Mouse (Mus musculus) large intestine, adult 2 months (tissue): ENCODE results near the gene Pum1. TPM values are rescaled to one million over a fixed set of nuclear protein-coding genes. Genes with fewer than 3 reads are reported as not detected.
"Not testable (repeated sequence)": the region's sequence is repeated elsewhere in the genome, so short reads cannot be mapped to it uniquely, and the experiment has no call there.

Source experiments
- DNase-seq: peaks from one replicate; pipeline ENCODE4 v3.0.0-alpha.2; 2012; ENCODE audit warnings: low read depth, low spot score
- WGBS: fragments of 180-500 bp; shearing (Covaris S2); methylation state at CpG from one replicate; pipeline ENCODE4 v1.1.7; 2018; 5-methylcytosine and 5-hydroxymethylcytosine counted together
- polyA plus RNA-seq: library from polyadenylated mRNA; depleted of rRNA; stranded (reverse); fragments of >200 nt; gene quantifications from 2 replicates; pipeline ENCODE4 v1.2.3, GENCODE M21; 2012; rRNA removed

The Pum1 gene
- polyA plus RNA-seq = 25.0 and 47.6 TPM in 2 replicates

DNA sequence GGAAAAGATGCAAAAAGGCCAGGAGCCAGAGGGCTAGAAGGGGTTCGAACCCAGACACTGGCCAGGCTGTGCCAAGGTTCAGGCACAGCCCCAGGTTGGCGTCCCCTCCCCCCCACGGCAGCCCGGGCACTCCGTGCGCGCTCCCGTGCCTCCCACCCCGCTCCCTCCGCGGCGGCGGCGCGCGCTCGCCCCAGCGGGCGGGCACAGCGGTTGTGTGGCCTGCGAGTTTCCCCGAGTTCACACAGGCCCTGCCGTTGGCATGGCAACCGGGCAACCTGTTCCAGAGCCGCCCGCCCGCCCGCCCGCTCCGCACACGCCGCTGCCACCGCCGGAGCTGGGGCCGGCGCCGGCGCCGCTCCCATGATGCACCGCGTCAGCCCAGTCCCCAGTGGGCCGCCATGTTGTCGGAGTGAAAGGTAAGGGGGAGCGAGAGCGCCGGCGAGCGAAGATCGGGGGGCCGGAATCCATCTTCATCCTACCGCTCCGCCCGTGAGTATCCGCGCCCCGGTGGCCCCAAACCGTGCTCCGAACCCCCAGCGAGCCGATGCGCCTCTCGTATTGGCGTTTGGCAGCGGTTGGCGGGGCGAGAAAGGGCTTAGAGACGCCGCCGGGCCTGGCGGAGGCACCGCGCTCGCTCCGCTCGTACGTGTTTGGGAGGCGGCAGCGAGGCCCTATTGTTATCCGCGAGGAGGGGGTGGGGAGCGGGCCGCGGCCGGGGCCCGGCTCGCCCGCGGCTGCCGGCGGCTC is at the start of gene Pum1:
Gene Pum1, plus strand, starts transcription at position 343 of the 747 bp plus-strand sequence.
- under 1% methylated on average over 89 of the region's 90 CpGs for WGBS

GRCm38 (mm10) chr4:130629391-130629790 is 33.7 kb upstream of the Pum1 start:
- WGBS = 9% methylated on average over 4 of the region's 4 CpGs
- DNase-seq = no peak

More for the DNA sequence above, at the start of gene Pum1:
- DNase-seq = peak; percentile 63

- 34% methylated on average over 3 of the region's 3 CpGs for WGBS
- no peak for DNase-seq
These were observed 32.8 kb upstream of the Pum1 start for GRCm38 (mm10) chr4:130630232-130630847.

- not testable (repeated sequence) for DNase-seq
- 81% methylated on average over 3 of the region's 3 CpGs for WGBS
These were observed 28.0 kb upstream of the Pum1 start for GRCm38 (mm10) chr4:130635076-130635475.

DNA sequence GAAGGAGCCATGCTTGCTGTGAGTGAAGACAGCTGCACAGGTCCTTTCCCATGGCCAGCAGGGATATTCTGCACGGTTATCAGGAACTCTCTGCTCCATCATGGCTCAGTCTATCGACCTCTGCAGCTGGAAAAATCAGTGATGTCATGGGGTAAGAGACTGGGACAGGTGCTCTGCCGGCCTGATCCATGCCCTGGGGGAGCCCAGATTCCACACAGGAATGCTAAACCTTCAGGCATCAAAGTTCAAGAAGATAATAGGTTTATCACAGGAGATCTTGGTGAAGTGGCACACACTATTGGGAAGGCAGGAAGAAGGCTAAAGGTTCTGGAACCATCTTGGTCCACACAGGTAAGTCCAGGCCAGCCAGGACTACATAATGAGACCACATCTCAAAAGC is 26.4 kb upstream of the Pum1 start:
- WGBS = 71% methylated on average over 3 of the region's 3 CpGs
- DNase-seq = no peak

GRCm38 (mm10) chr4:130637488-130638422 is 25.4 kb upstream of the Pum1 start:
- WGBS = 60% methylated on average over 8 of the region's 9 CpGs
- no peak for DNase-seq

DNA sequence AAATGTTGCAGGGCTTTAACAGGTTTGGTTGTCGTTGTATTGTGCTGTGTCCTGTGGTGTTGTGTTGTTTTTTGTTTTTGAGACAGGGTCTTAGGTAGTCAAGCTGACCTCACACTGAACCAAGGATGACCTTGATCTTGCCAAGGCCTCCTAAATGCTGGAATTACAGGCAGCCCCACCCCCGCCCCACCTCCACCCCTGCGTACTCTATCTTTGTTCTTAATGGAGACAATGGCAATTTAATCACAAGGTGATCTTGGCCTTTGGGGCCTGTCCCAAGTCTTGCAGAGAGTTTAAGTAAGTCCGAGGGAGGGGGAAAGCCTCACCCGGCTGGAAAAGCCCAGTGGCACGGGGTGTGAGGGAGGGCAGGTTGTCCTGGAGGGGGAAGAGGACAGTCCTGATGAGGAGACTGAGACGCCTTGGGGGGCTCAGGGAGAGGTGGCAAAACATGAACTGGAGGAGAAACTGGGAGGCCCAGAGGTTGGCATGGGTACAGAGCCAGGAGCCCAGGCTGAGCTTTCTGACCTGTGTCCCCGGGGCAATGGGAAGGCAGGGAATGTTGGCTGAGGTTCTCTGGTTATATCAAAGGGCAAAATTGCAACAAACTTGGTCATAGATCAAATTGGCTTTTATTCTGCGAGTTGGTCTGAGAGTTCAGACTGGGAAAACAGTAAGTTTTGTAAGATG is 22.9 kb upstream of the Pum1 start:
- DNase-seq = no peak
- WGBS = 52% methylated on average over 9 of the region's 9 CpGs

GRCm38 (mm10) chr4:130642468-130642867 is 20.7 kb upstream of the Pum1 start:
- WGBS = 81% methylated on average over 5 of the region's 5 CpGs
- DNase-seq = no peak

- WGBS = 88% methylated on average over 1 of the region's 1 CpGs
- DNase-seq = no peak
These were observed 17.7 kb upstream of the Pum1 start for GRCm38 (mm10) chr4:130645426-130645825.

GRCm38 (mm10) chr4:130651286-130651685 is 11.8 kb upstream of the Pum1 start:
- DNase-seq = no peak
- 68% methylated on average over 4 of the region's 4 CpGs for WGBS

DNA sequence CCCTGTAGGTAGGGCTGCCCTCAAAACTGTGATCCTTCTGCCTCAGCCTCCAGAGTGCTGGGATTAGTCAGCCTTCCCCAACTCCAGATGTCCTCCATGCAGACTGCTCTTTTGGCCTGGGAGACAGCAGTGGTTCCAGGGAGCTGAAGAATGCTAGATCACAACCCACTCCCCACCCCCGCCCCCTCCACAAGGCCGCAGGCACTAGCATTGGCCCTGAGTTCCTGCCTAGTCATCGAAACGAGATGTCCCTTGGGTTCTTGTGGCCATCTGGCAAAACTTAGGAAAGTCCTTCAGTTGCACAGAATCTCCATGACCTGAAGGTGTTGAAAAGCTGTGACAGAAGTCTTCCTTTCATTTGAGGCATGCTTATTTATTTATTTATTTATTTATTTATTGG is 10.6 kb upstream of the Pum1 start:
- WGBS = 74% methylated on average over 4 of the region's 4 CpGs
- DNase-seq = no peak

DNA sequence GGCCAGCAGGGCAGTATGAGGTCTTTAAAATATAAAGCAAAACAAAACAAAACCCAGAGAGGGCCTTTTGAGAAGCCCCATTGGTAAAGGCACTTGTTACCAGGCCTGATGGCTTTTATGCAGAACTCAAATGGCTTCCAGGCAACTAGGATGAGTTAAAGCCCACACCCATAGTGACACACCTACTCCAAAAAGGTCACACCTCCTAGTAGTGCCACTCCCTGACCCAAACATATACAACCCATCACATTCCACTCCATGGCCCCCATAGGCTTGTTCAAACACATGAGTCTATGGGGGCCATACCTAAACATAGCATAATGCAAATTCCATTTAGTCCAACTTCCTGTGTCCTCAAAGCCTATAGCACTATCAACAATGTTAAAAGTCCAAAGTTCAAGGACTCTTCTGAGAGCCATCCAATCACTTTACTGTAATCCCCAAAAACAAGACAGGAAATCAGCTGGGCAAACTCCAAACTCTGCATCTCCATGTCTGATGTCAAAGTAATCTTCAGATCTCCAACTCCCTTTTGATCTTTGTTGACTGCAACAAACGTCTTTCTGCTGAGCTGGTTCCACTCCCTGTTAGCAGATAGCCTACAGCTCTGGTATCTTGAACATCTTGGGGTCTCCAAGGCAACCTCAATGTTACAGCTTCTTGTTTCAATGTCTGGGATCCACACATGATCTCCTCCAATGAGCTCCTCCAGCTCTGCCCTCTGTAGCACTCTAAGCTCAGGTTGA is 5.1 kb upstream of the Pum1 start:
- DNase-seq = no peak
- 31% methylated on average over 1 of the region's 1 CpGs for WGBS

DNA sequence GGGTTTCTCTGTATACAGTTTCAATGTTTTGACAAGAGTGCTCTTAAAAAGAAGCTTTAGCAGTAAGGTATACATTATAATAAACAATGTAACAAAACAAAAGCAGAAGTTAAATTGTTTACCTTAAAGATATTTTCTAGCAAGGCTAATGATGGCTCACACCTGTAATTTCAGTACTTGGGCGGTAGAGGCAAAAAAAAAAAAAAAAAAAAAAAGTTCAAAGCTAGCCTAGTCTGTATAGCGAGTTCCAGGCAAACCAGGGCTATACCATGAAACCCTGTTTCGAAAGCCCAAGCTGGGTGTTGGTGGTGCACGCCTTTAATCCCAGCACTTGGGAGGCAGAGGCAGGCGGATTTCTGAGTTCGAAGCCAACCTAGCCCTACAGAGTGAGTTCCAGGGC is 3.7 kb upstream of the Pum1 start:
- no peak for DNase-seq

GRCm38 (mm10) chr4:130660106-130660505 is 3.0 kb upstream of the Pum1 start:
- WGBS = 86% methylated on average over 2 of the region's 2 CpGs

More for the DNA sequence above, 3.7 kb upstream of the Pum1 start:
- 90% methylated on average over 6 of the region's 6 CpGs for WGBS

GRCm38 (mm10) chr4:130661151-130661550 is 2.0 kb upstream of the Pum1 start:
- 92% methylated on average over 3 of the region's 3 CpGs for WGBS
- no peak for DNase-seq

More at GRCm38 (mm10) chr4:130660106-130660505, 3.0 kb upstream of the Pum1 start:
- DNase-seq = no peak

- WGBS = 92% methylated on average over 1 of the region's 1 CpGs
These were observed 816 bp upstream of the Pum1 start for GRCm38 (mm10) chr4:130662305-130662704.

DNA sequence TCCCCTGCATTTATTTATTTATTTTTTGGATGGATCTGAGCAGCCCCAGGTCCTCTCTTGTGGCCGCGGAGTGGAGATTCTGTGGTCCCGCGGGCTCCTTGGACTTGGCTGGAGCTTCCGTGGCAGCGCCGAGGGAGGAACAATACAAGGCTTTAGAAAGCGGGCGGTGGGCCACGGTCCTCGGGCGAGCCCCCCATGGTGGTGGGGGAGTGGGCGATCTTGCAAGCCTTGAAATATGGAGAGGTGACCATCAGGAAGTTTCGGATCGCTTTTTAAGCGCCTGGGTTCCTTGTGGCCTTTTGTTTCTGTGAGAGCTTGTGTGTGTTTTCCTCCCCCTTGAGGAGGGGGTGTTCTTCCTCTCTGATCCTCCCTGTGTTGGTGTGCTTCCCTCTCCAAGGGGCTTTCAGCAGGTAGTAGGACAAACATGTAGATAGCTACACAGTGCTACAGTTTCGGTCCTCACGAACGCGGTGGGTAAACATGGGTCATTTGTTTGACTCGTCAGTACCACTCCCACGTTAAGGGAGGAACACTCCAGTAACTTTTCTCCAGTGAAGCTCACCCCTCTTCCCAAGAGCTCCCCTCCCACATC is 785 bp downstream of the Pum1 start:
- under 1% methylated on average over 22 of the region's 22 CpGs for WGBS
- peak; percentile 38 for DNase-seq

More at GRCm38 (mm10) chr4:130662305-130662704, 816 bp upstream of the Pum1 start:
- not testable (repeated sequence) for DNase-seq

DNA sequence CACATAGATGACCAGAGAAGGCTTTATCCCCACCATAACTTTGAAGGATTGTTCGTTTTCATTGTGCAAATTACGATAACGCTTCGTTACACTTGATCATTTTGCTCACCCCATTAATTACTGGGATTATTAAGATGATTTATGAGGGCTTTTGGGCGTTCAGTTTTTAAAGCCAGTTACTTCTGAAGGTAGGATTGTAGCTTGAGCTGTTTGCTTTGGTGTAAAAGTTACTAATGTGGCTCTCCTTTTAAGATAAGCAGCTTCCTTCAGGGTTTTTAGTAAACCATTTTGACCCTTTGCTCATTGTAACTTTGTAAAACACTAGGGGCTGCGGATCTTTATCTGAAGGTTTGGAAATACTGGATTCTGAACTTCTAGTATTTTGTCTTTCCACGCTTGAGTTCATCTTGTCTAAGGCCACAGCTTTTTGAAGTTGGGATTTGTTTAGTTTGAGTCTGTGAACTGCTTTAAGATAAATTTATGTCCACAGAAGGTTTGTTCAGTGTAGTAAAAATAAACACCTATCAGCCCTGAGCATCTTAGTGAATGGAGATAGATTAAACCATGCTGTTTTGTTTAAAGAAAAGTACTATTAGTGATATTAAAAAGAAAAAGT is 1.4 kb downstream of the Pum1 start:
- DNase-seq = no peak
- under 1% methylated on average over 7 of the region's 7 CpGs for WGBS
